Mouse (Mus musculus) olfactory bulb, adult 2 months (tissue): Measurements from ENCODE around the gene Fcho1. TPM values are rescaled to one million over a fixed set of nuclear protein-coding genes. Genes with fewer than 3 reads are reported as not detected.
A peak's percentile ranks its signal among the peaks of the same experiment; 100 is the strongest.

Experiments used
- H3K27ac ChIP-seq: fragments of 200-500 bp; 2 replicates; pipeline ENCODE4 v1.5.1; 2012; ENCODE audit warnings: low read depth, low read length; ENCODE audit not compliant: insufficient read depth
- H3K4me1 ChIP-seq: fragments of 200-500 bp; 2 replicates; pipeline ENCODE4 v1.6.1; 2012; ENCODE audit warnings: low read length; ENCODE audit not compliant: control insufficient read depth, insufficient read depth
- H3K4me3 ChIP-seq: fragments of 200-500 bp; 2 replicates; pipeline ENCODE4 v1.5.1; 2012; ENCODE audit warnings: mild to moderate bottlenecking, low read depth, low read length, moderate library complexity; ENCODE audit not compliant: insufficient read depth
- CTCF ChIP-seq: fragments of 200-500 bp; IDR thresholded peaks from 2 replicates; pipeline ENCODE4 v1.5.1; 2012; ENCODE audit warnings: low read depth, mild to moderate bottlenecking, low read length, moderate library complexity; ENCODE audit not compliant: insufficient read depth
- POLR2A ChIP-seq: fragments of 200-500 bp; IDR thresholded peaks from 2 replicates; pipeline ENCODE4 v1.6.1; 2012; ENCODE audit warnings: mild to moderate bottlenecking, low read depth, low read length, moderate library complexity; ENCODE audit not compliant: insufficient read depth
- WGBS: fragments of 180-500 bp; shearing (Covaris S2); methylation state at CpG from one replicate; pipeline ENCODE4 v1.1.7; 2018; 5-methylcytosine and 5-hydroxymethylcytosine counted together
- polyA plus RNA-seq: library from polyadenylated mRNA; stranded (reverse); fragments of >200 nt; gene quantifications from 2 replicates; pipeline ENCODE4 v1.2.4, GENCODE M21; 2012; ENCODE audit warnings: low replicate concordance; ENCODE audit not compliant: missing spikeins, insufficient read depth, insufficient read length

The Fcho1 gene
- polyA plus RNA-seq, 1 experiment: 90.9 TPM

GRCm38 (mm10) chr8:71719928-71720457 is 5.5 kb downstream of the Fcho1 start:
- H3K4me1 ChIP-seq: peaks cover 63% of the 10 kb centered on the region
- H3K27ac ChIP-seq: peak overlapping the region; percentile 88
- TF ChIP-seq CTCF: no peak
- no peak for TF ChIP-seq POLR2A
- WGBS: 15% methylated on average over 7 of the region's 7 CpGs
- 0 out of 2 replicates have a peak overlapping the region, but pooled peaks have one; percentile 8 for H3K4me3 ChIP-seq

- 9% methylated on average over 4 of the region's 4 CpGs for WGBS
- Histone ChIP-seq H3K27ac (peak overlapping the region; percentile 88), H3K4me3 (no peak overlapping the region), H3K4me1 (peaks cover 59% of the 10 kb centered on the region)
- no peak for TF ChIP-seq POLR2A
- TF ChIP-seq CTCF: no peak
Observed at GRCm38 (mm10) chr8:71719218-71719617, 6.3 kb downstream of the Fcho1 start.

GRCm38 (mm10) chr8:71718252-71718651 is 7.3 kb downstream of the Fcho1 start:
- no peak for TF ChIP-seq POLR2A
- TF ChIP-seq CTCF: no peak
- Histone ChIP-seq H3K4me3 (no peak overlapping the region), H3K4me1 (peaks cover 55% of the 10 kb centered on the region), H3K27ac (peak overlapping the region; percentile 88)
- WGBS: 23% methylated on average over 3 of the region's 3 CpGs

DNA sequence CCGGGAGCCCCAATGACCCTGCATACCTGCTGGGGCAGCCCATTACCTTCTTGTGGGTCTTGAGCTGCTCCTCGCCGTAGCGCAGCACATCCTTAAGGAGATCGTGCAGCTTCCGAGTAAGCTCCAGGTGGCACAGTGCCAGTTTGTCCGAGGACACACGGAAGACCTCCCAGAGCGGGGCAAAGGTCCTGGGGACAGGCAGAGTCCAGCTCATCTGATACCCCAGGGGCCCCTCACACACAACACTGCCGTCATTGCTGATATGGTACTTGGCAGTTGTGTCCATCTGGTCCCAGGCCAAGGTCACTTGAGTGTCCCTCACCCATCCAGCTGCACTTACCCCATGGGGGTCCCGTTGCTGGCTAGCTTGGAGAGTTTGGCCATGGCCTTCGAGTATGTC is 8.4 kb downstream of the Fcho1 start:
- no peak for TF ChIP-seq POLR2A
- TF ChIP-seq CTCF: no peak
- H3K4me3 ChIP-seq: no peak overlapping the region
- no peak overlapping the region for H3K27ac ChIP-seq
- WGBS: 78% methylated on average over 12 of the region's 12 CpGs
- H3K4me1 ChIP-seq: peaks cover 49% of the 10 kb centered on the region

- H3K27ac ChIP-seq: no peak overlapping the region
- TF ChIP-seq CTCF: no peak
- TF ChIP-seq POLR2A: no peak
- 83% methylated on average over 13 of the region's 13 CpGs for WGBS
- peaks cover 44% of the 10 kb centered on the region for H3K4me1 ChIP-seq
- H3K4me3 ChIP-seq: no peak overlapping the region
Observed at GRCm38 (mm10) chr8:71716561-71717053, 8.9 kb downstream of the Fcho1 start.

DNA sequence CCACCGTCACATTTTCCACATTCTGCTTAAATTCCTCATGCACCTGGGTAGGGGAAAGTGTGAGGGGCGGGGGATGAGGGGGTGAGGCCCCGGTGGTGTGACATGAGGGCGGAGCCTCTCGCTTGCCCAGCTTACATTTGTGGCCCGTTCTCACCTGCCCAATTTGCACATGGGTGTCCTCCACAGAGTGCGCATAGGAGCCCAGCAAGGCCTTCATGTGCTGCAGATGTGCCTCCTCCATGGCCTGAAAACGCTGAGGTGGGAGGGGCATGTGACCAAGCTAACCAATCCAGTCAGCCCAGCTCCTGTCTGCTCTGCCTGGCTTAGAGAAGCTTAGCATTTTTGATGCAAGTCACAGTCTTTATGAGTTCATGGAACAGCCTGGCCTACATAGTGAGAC is 10.0 kb downstream of the Fcho1 start:
- Histone ChIP-seq H3K4me1 (peaks cover 39% of the 10 kb centered on the region), H3K27ac (no peak overlapping the region)
- 59% methylated on average over 8 of the region's 8 CpGs for WGBS

DNA sequence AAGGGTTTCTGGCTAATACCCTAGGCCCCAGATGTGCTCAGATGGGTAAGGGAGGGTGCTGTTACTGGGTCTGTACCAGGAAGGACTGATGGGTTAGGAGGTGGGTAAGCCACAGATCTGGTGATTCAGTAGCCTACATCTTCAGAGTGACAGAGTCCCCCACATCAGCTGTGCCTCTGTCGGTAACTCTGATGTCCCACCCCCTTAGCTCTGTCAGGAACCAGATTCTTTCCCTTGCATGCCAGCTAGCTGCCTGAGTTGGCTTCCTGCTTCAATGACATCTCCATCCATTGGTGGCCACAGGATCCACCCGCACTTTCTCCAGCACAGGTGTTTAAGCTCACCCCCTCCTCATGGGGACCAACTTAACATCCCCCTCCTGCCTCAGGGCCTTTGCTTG is 13.9 kb downstream of the Fcho1 start:
- Histone ChIP-seq H3K4me3 (no peak overlapping the region), H3K27ac (no peak overlapping the region), H3K4me1 (peaks cover 23% of the 10 kb centered on the region)
- no peak for TF ChIP-seq CTCF
- 66% methylated on average over 2 of the region's 2 CpGs for WGBS

More for the DNA sequence above, 10.0 kb downstream of the Fcho1 start:
- TF ChIP-seq CTCF: no peak
- no peak for TF ChIP-seq POLR2A
- H3K4me3 ChIP-seq: no peak overlapping the region

- 19% methylated on average over 25 of the region's 25 CpGs for WGBS
- Histone ChIP-seq H3K27ac (no peak overlapping the region), H3K4me1 (peaks cover 23% of the 10 kb centered on the region), H3K4me3 (no peak overlapping the region)
- TF ChIP-seq POLR2A (0 out of 2 replicates have a peak, but pooled peaks have one; percentile 22), CTCF (peak; percentile 38)
Observed at GRCm38 (mm10) chr8:71709800-71710446, 15.6 kb downstream of the Fcho1 start.

GRCm38 (mm10) chr8:71709134-71709799 is 16.2 kb downstream of the Fcho1 start:
- Histone ChIP-seq H3K4me1 (peaks cover 23% of the 10 kb centered on the region), H3K4me3 (no peak overlapping the region), H3K27ac (no peak overlapping the region)
- TF ChIP-seq POLR2A (no peak), CTCF (no peak)
- WGBS: 33% methylated on average over 25 of the region's 25 CpGs
